Mouse (Mus musculus): ENCODE results near the gene Clip2.
A peak's percentile ranks its signal among the peaks of the same experiment; 100 is the strongest.

Clip2 gene

GRCm38 (mm10) chr5:134523728-134524127, 28.5 kb downstream of the Clip2 start:
- DNase-seq (ENCODE audit: low spot score) = no peak

DNA sequence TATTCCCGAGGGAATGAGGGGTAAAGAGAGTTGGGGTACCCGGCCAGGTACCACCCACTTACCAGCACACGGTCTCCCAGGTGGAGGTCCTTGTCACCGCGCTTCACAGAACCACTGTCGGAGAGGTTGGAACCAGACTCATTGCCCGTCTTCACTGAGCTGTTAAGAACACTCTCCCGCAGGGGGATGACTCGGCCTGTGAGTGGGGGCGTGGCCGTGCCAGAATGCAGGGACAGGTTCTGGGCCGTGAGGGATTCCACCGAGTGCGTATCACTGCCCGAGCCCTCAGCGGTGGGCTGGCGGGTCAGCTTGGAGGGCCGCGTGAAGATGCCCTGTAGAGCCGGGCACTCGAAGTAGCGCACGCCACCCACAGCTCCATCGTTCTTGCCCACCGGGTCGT, 29.7 kb downstream of the Clip2 start:
- DNase-seq (ENCODE audit: low spot score) = no peak

DNA sequence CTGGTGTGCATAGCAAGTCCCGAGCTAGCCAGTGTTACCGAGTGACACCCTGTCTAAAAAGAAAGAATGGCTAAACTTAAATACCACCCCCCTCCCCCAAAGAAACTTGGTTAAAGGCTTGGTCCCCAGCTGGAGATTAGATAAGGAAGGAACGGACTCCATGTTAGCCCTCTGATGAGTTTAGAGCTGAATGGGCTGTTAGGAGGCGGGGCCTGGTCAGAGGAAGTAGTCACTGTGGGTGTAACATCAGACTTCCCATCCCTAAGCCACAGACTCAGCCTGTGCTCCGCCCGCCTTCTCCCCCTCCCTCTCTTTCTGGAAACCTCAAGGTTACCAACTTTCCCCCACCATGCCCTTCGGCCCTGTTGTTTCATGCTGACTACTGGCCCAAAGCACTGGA, 30.4 kb downstream of the Clip2 start:
- DNase-seq (ENCODE audit: low spot score) = peak; percentile 7

- DNase-seq (ENCODE audit: low spot score) = no peak
These were observed 31.1 kb downstream of the Clip2 start for GRCm38 (mm10) chr5:134521131-134521530.

DNA sequence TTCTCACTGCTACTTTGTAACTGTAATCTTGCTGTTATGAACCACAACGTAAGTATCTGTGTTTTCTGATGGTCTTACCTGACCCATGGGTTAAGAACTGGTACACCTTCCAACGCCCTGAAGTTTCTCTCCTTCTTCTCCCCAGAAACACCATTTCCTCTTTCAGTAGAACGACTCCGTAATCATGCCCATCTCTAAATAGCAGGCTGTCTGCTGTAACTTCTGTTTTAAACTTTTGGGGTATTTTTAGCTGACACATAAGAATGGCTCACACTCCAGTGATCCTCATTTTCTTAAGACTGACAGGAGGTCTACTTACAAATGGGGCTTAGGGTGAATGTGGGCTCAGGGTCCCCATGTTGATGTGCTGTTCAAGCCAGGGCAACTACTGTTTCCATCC, 32.1 kb downstream of the Clip2 start:
- no peak for DNase-seq (ENCODE audit: low spot score)

- no peak for DNase-seq (ENCODE audit: low spot score)
These were observed 32.8 kb downstream of the Clip2 start for GRCm38 (mm10) chr5:134519471-134519870.

DNA sequence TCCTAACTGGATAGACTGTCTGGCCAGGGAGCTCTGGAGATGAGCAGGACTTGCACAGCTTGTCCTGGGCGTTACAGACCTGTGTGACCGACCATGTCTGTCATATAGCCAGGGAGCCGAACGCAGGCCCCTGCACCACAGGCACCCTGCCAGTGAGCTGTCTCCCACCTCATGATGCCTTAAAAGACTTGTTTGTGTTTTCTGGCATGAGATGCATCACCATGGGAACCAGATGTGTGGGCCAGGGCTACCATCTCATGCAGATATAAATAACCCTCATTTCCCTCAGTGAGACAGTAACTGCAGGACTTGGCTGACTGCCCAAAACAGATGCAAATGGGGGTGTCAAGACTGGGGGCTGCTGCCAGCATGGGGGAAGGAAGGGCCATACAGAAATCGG, 40.1 kb downstream of the Clip2 start:
- no peak for DNase-seq (ENCODE audit: low spot score)

GRCm38 (mm10) chr5:134510266-134510665, 42.0 kb downstream of the Clip2 start:
- no peak for DNase-seq (ENCODE audit: low spot score)

- no peak for DNase-seq (ENCODE audit: low spot score)
These were observed 43.3 kb downstream of the Clip2 start for GRCm38 (mm10) chr5:134508965-134509364.

DNA sequence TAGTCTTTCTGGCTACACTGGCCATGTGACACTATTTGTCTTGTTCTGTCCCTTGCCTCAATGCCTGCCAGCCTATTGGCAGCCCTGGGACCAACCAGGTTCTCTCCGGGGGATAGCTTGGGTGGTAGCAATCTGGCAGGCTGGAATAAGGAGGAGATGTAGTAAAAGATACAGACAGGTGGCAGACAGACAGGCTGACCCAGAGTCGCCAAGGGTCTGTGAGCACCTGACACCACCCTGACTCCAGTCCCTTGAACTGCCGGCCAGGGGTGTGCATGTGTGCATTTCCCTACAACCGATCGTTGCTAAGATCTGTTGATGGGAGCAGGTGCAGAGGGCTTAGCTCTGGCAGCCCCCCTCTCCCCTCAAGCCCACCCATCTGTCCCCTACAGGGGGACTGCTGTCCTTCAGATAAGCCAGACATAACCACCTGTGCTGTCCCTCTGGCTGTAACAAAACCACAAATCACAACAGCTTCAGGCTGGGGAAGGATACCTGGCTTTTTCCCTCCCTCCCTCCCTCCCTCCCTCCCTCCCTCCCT, 44.3 kb downstream of the Clip2 start:
- DNase-seq (ENCODE audit: low spot score) = no peak

DNA sequence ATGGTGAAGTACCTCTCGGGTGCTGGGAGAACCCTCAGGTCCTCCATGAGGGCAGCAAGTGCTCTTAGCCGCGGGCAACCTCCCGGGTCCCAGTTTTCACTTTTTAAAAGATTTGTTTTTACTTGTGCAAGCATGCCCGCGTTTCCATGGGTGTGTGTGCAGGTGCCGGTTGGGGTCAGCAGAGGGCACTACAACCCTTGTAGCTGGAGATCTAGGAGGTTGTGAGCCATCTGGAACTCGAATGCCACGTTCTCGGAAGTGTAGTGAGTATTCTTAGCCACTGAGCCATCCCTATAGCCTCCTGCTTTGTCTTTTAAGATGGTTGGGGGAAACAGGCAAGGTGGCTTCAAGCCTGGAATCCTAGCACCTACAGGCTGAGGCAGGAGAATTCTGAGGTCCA, 44.9 kb downstream of the Clip2 start:
- DNase-seq (ENCODE audit: low spot score) = peak; percentile 56

- DNase-seq (ENCODE audit: low spot score) = no peak
These were observed 46.4 kb downstream of the Clip2 start for GRCm38 (mm10) chr5:134505810-134506292.

DNA sequence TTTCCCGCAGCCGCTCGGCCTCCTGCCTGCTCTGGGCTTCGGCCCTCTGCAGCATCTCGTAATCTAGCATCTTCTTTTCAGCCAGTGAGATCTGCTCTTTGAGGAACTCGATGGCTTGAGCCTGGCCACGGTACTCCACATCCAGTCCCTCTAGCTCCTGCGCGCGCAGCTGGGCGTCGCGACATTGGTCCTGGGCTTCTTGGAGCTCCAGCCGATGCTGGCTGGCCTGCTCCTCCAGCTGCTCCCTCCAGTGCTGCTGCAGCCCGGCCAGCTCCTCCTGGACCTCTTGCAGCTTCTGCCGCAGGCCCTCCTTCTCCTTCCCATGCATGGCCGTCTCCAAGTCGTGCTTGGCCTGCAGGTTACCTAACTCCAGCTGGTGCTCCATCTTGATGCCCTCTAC, 49.6 kb downstream of the Clip2 start:
- no peak for DNase-seq (ENCODE audit: low spot score)

DNA sequence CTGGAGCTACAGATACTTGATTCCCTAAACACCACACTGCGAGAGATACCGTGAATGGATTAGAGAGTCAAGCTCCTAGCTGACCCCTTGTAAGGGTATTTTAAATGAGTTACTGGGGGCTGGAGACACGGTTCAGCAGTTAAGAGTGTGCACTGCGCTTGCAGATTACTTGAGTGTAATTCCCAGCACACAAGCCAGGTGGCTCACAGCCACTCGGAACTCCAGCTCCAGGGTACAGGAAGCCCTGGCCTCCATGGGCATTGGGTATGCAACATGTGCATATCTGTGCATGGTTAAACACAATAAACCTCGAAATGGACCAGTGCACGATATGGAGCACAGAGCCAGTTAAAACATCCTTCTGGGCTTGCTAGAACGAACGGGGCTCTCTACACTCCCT, 50.8 kb downstream of the Clip2 start:
- DNase-seq (ENCODE audit: low spot score) = no peak

GRCm38 (mm10) chr5:134500681-134501080, 51.6 kb downstream of the Clip2 start:
- DNase-seq (ENCODE audit: low spot score) = no peak

DNA sequence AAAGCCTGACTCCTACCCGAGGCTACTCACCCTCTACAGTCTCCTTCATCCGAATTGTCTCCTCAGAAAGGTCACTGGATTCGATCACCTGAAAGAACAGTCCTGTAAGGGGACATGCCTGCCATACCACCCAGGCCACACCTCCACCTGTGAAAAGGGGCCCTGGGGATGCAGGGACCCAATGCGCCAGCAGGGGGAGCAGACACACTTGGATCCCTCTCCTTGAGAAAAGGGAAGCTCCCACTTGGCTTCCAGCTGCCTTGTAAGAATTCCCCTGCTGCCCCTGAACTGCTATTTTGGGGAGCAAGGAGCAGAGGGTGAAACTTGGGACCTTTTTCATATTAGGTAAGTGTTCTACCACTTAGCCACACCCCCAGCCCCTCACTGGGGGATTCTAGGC, 52.2 kb downstream of the Clip2 start:
- peak; percentile 36 for DNase-seq (ENCODE audit: low spot score)

DNA sequence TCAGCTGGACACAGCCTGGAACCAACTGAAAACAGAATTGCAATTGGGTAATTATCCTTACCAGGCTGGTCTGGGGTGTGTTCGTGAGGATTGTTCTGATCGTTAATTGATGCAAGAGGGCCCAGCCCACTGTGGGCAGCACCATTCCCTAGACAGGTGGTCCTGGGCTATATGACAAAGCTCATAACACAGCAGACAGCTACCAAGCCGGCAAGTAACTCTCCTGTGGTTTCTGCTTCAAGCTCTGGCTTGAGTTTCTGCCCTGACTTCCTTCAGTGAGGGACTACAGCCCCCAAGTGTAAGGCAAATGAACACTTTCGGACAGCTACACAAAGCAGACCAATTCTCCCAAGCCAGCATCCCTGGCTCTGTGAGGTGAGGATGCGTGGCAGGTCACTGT, 55.2 kb downstream of the Clip2 start:
- no peak for DNase-seq (ENCODE audit: low spot score)

DNA sequence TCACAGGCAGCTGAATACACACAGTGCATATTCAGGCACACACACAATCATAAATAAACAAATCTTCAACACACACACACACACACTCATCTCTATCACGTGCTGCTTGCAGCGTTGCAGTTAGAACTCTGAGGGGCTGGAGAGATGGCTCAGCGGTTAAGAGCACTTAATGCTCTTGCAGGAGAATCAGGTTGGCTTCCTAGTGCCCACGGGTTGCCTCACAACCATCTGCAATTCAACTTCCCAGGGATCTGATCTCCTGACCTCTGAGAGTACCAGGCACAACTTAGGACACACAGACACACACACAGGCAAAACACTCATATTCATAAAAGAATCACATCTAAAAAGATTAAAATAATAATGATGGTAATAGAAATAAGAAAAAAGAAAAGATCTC, 56.4 kb downstream of the Clip2 start:
- no peak for DNase-seq (ENCODE audit: low spot score)

- DNase-seq (ENCODE audit: low spot score) = peak; percentile 78
These were observed 58.1 kb downstream of the Clip2 start for GRCm38 (mm10) chr5:134494142-134494541.

- DNase-seq (ENCODE audit: low spot score) = no peak
These were observed 59.3 kb downstream of the Clip2 start for GRCm38 (mm10) chr5:134492956-134493355.

GRCm38 (mm10) chr5:134491712-134492417, 60.4 kb downstream of the Clip2 start:
- peak; percentile 74 for DNase-seq (ENCODE audit: low spot score)

DNA sequence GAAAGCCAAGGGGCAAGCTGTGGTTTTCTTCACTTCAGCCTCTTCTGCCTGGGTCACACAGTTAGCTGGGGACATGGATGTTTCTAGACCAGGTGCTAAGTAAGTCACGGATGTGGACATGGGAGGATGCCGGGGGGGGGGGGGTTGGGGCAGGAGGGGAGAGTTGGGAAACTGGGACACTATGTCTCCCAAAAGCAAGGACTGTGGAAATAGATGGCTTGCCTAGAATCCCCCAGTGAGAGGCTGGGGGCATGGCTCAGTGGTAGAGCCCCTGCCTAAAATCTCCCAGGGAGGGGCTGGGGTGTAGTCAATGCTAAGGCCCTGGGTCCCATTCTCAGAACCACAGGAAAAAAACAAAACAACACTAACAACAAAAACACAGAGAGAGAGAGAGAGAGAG, 61.0 kb downstream of the Clip2 start:
- no peak for DNase-seq (ENCODE audit: low spot score)

DNA sequence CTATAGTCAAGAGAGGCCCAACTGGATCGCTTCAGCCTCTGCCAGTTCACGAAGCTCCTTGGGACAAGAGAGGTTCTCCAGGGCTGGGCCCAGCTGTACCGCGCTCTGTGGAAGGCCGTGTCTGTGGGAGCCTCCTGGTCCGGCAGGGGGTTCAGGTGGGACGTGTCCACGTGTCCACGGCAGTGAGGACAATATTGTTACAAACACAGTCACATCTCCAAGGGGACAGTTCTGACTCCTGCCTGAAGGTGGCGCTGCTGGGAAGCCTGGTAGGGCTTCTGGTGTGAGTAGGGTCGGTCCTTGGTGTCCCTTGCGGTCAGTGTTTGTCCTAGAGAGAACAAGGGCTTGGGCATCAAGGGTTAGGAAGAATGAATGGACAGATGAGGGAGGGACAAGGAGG, 61.8 kb downstream of the Clip2 start:
- peak; percentile 37 for DNase-seq (ENCODE audit: low spot score)

- DNase-seq (ENCODE audit: low spot score) = no peak
These were observed 62.7 kb downstream of the Clip2 start for GRCm38 (mm10) chr5:134489583-134489982.
